Mouse (Mus musculus) forebrain, postnatal 0 days (tissue): ENCODE data around the gene Ube2s. TPM values are rescaled to one million over a fixed set of nuclear protein-coding genes. Genes with fewer than 3 reads are reported as not detected.
"Not testable (repeated sequence)": the region's sequence is repeated elsewhere in the genome, so short reads cannot be mapped to it uniquely, and the experiment has no call there.

Experiments used
- ATAC-seq: fragments of 200-750 bp; cut with Nextera tagmentation; 2 replicates; pipeline ENCODE4 v1.8.0; 2017; ENCODE audit warnings: mild to moderate bottlenecking, moderate library complexity
- DNase-seq: peaks from one replicate; pipeline ENCODE4 v3.0.0-alpha.2; 2015
- H3K27ac ChIP-seq: fragments of 300-500 bp; sonication (generic); 2 replicates; pipeline ENCODE4 v1.5.1; 2014; ENCODE audit warnings: low read depth, mild to moderate bottlenecking, antibody characterized with exemption, low read length, moderate library complexity, mixed read lengths
- H3K27me3 ChIP-seq: fragments of 300-500 bp; sonication (generic); 2 replicates; pipeline ENCODE4 v1.6.1; 2014; ENCODE audit warnings: mild to moderate bottlenecking, low read length, mixed read lengths; ENCODE audit not compliant: insufficient read depth
- H3K36me3 ChIP-seq: fragments of 300-500 bp; sonication (generic); 2 replicates; pipeline ENCODE4 v1.6.1; 2014; ENCODE audit warnings: mild to moderate bottlenecking, moderate library complexity; ENCODE audit not compliant: insufficient read depth
- H3K4me1 ChIP-seq: fragments of 300-500 bp; sonication (generic); 2 replicates; pipeline ENCODE4 v1.6.1; 2014; ENCODE audit warnings: antibody characterized with exemption; ENCODE audit not compliant: insufficient read depth
- H3K4me2 ChIP-seq: fragments of 300-500 bp; sonication (generic); 2 replicates; pipeline ENCODE4 v1.6.1; 2014; ENCODE audit warnings: low read depth, mild to moderate bottlenecking, moderate library complexity
- H3K4me3 ChIP-seq: fragments of 300-500 bp; sonication (generic); 2 replicates; pipeline ENCODE4 v1.5.1; 2014; ENCODE audit warnings: low read depth, low read length, mixed read lengths
- H3K9ac ChIP-seq: fragments of 300-500 bp; sonication (generic); 2 replicates; pipeline ENCODE4 v1.6.1; 2014; ENCODE audit warnings: mild to moderate bottlenecking
- H3K9me3 ChIP-seq: fragments of 300-500 bp; sonication (generic); 2 replicates; pipeline ENCODE4 v1.6.1; 2016; ENCODE audit warnings: low read length
- CTCF ChIP-seq: sonication (generic); IDR thresholded peaks from 2 replicates; pipeline ENCODE4 v1.5.1; 2016; ENCODE audit warnings: antibody characterized with exemption, control low read depth, low read depth
- WGBS: fragments of 180-500 bp; shearing (Covaris S2); extraction: QIAGEN DNeasy Blood & Tissue Kit; methylation state at CpG from one replicate; pipeline ENCODE4 v1.1.7; 2014; 5-methylcytosine and 5-hydroxymethylcytosine counted together
- polyA plus RNA-seq: library from polyadenylated mRNA; unstranded; fragments of >200 nt; fragmentation: Nextera tagmentation; extraction: Ambion mirVana; gene quantifications from 2 replicates; pipeline ENCODE4 v1.2.1, GENCODE M21; 2015
- total RNA-seq: library from RNA; depleted of rRNA; stranded (reverse); fragments of >200 nt; gene quantifications from 2 replicates; pipeline ENCODE4 v1.2.3, GENCODE M21; 2014

Ube2s gene
- total and polyA plus RNA-seq, 2 experiments from 2014 or later = 232 to 300 TPM

GRCm38 (mm10) chr7:4806716-4807115, 5.7 kb downstream of the Ube2s start:
- peak; percentile 77 for TF ChIP-seq CTCF

GRCm38 (mm10) chr7:4802247-4802646, 10.1 kb downstream of the Ube2s start:
- no peak for TF ChIP-seq CTCF
- Histone ChIP-seq H3K4me1 (no peaks in the 10 kb centered on the region), H3K9ac (no peak overlapping the region), H3K4me3 (no peak overlapping the region), H3K9me3 (no peaks in the 10 kb centered on the region), H3K27ac (no peak overlapping the region), H3K4me2 (no peak overlapping the region), H3K36me3 (peaks cover 12% of the 10 kb centered on the region), H3K27me3 (no peaks in the 10 kb centered on the region)
- DNase-seq (no peak), ATAC-seq (no peak)

More at GRCm38 (mm10) chr7:4806716-4807115, 5.7 kb downstream of the Ube2s start:
- no peaks in the 10 kb centered on the region for H3K27me3 ChIP-seq
- H3K4me2 ChIP-seq = no peak overlapping the region
- H3K9ac ChIP-seq = no peak overlapping the region
- H3K9me3 ChIP-seq = no peaks in the 10 kb centered on the region
- no peaks in the 10 kb centered on the region for H3K4me1 ChIP-seq
- H3K27ac ChIP-seq = no peak overlapping the region
- WGBS = 91% methylated on average over 7 of the region's 7 CpGs
- H3K36me3 ChIP-seq = peaks cover 19% of the 10 kb centered on the region
- H3K4me3 ChIP-seq = no peak overlapping the region
- peak; percentile 65 for DNase-seq
- peak; percentile 61; the same call in 1 of the 2 replicates for ATAC-seq

DNA sequence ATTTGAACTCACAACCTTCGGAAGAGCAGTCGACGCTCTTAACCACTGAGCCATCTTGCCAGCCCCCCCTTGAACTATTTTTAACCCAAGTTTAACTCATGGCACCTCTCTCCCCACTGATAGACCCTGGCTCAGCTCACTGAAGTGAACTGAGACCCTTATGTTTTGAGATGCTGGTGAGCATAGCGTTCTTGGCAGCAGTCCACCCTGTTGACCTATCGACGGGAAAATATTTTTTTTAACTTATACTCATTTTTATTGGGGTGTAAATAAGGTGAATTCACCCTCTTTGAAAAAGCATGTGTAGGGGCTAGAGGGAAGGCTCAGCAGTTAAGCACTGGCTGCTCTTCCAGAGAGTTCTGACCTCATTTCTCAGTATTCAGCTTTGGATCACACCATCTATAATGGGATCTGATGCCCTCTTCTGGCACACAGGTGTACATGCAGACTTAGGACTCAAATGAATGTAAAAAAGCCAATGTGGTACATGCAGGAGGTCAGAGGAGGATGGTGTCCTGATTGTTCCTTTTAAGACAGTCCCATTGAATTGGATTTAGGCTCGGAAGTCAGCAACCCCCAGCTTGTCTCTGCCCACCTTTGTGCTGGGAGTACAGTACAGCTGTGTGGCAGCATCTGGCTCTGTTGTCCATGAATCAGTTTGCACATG, 16.5 kb downstream of the Ube2s start:
- Histone ChIP-seq H3K27ac (no peak overlapping the region), H3K9me3 (no peaks in the 10 kb centered on the region), H3K9ac (no peak overlapping the region), H3K4me2 (no peak overlapping the region), H3K4me1 (0 out of 2 replicates have a peak, but pooled peaks cover 4% of the 10 kb centered on the region), H3K36me3 (peaks cover 26% of the 10 kb centered on the region), H3K27me3 (no peaks in the 10 kb centered on the region), H3K4me3 (no peak overlapping the region)
- DNase-seq (peak; percentile 68), ATAC-seq (peak; percentile 25; the same call in 1 of the 2 replicates)
- peak; percentile 79 for TF ChIP-seq CTCF
- 69% methylated on average over 7 of the region's 7 CpGs for WGBS

DNA sequence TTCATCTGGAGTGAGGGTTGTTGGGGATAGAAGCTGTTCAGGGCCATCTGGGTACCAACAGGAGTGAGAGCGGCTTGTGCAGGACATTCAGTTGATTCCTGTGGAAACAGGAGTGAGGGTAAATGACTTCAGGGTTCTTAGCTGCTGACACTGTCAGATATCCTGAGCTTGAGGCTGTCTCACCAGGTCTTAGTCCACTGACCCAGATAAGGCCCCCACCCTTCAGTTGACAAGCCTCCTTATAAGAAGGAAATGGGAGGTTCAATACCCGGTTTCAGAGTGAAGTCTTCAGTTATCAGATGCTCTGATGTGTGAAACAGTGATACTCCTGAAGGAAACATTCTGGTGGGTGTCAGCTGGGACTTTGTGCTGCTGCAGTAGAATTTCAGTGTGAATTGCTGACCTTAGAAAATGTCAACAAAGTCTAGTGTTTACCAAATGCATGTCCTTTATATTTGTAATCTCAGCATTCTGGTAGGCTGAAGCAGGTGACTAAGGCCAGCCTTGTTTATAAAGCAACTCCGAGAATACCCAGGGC, 17.7 kb downstream of the Ube2s start:
- no peaks in the 10 kb centered on the region for H3K27me3 ChIP-seq
- H3K27ac ChIP-seq = no peak overlapping the region
- no peak overlapping the region for H3K9ac ChIP-seq
- H3K9me3 ChIP-seq = no peaks in the 10 kb centered on the region
- TF ChIP-seq CTCF = no peak
- no peak overlapping the region for H3K4me2 ChIP-seq
- H3K4me3 ChIP-seq = no peak overlapping the region
- peaks cover 26% of the 10 kb centered on the region for H3K36me3 ChIP-seq
- DNase-seq (no peak), ATAC-seq (no peak)
- H3K4me1 ChIP-seq = 0 out of 2 replicates have a peak, but pooled peaks cover 4% of the 10 kb centered on the region
- WGBS = 86% methylated on average over 3 of the region's 3 CpGs

GRCm38 (mm10) chr7:4793674-4794073, 18.7 kb downstream of the Ube2s start:
- no peaks in the 10 kb centered on the region for H3K27me3 ChIP-seq
- H3K4me3 ChIP-seq = peak overlapping the region; percentile 93
- no peaks in the 10 kb centered on the region for H3K9me3 ChIP-seq
- TF ChIP-seq CTCF = no peak
- peaks cover 26% of the 10 kb centered on the region for H3K36me3 ChIP-seq
- WGBS = 34% methylated on average over 4 of the region's 4 CpGs
- no peak for DNase-seq
- H3K4me1 ChIP-seq = 0 out of 2 replicates have a peak, but pooled peaks cover 4% of the 10 kb centered on the region
- H3K4me2 ChIP-seq = peak overlapping the region; percentile 73
- peak overlapping the region; percentile 91 for H3K9ac ChIP-seq
- no peak for ATAC-seq
- no peak overlapping the region for H3K27ac ChIP-seq

DNA sequence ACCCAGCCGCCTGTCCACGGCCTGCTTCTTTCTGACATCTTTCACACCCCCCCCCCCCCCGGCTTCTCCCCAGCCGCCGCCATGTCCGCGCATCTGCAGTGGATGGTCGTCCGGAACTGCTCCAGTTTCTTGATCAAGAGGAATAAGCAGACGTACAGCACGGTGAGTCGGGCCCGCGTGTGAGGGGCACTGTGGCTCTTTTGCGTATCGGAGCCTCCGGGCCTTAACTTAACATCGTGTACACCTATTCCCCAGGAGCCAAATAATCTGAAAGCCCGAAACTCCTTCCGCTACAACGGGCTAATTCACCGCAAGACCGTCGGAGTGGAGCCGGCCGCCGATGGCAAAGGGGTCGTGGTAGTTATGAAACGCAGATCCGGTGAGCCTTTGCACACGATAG, 19.1 kb downstream of the Ube2s start:
- Histone ChIP-seq H3K27ac (peak overlapping the region; percentile 89), H3K36me3 (peaks cover 26% of the 10 kb centered on the region), H3K4me3 (peak overlapping the region; percentile 93), H3K4me2 (peak overlapping the region; percentile 73), H3K9ac (peak overlapping the region; percentile 91)
- H3K9me3 ChIP-seq, DNase-seq, H3K27me3 ChIP-seq, H3K4me1 ChIP-seq: not testable (repeated sequence)
- WGBS = under 1% methylated on average over 31 of the region's 31 CpGs
- peak; percentile 13 for ATAC-seq
